Mouse (Mus musculus) erythroblast, embryonic 14.5 days (primary cell): ENCODE measurements around the gene Arfgef3.

Experiments used
- GATA1 ChIP-seq: IDR thresholded peaks from 2 replicates; pipeline ENCODE4 v1.6.1; 2012; ENCODE audit warnings: low read length, inconsistent platforms, mixed read lengths
- TAL1 ChIP-seq: IDR thresholded peaks from 3 replicates; pipeline ENCODE4 v1.6.1; 2012; ENCODE audit warnings: low read length, inconsistent platforms, mixed read lengths

- TF ChIP-seq GATA1 (no peak), TAL1 (no peak)
Measured at GRCm38 (mm10) chr10:18572581-18572980, 171.2 kb downstream of the Arfgef3 start.
